In genomic region chr4:125702607-125703309, GRCm38 (mm10) we compare ENCODE assay signal across 9 mouse cellular contexts.
A peak's percentile ranks its signal among the peaks of the same experiment; 100 is the strongest.
DNase-seq lines count a peak whose midpoint lies in the region; ATAC-seq and TF ChIP-seq lines count a peak whose summit lies in the region.
"Had no signal": no experiment of that assay in that cellular context is flagged by ENCODE, and none has a peak within 500 bp of the region (broad histone marks: within the 10 kb centered on the region; RNA-seq: fewer than 3 reads in every experiment).

No protein-coding gene starts in this region.

- no peaks in the 10 kb centered on the region for H3K27me3 ChIP-seq in intestine, postnatal 0 days (replicated peaks; ENCODE audit: control insufficient read depth, insufficient read depth, low read length)

- no peaks in the 10 kb centered on the region for H3K4me1 ChIP-seq in intestine, postnatal 0 days (replicated peaks; ENCODE audit: control insufficient read depth, insufficient read depth, low read length)
- H3K4me1 ChIP-seq in olfactory bulb, adult 2 months (ENCODE audit: control insufficient read depth, insufficient read depth, low read length), result peaks cover 17% of the 10 kb centered on the region

- ATAC-seq in intestine, postnatal 0 days, result peak; percentile 45; the same call in 1 of the 2 replicates

- no peak overlapping the region for H3K27ac ChIP-seq in intestine, postnatal 0 days (ENCODE audit: low read depth, low read length)
- peak overlapping the region; percentile 43; the same call in 1 of the 2 replicates for H3K27ac ChIP-seq in olfactory bulb, adult 2 months (ENCODE audit: insufficient read depth, low read depth, low read length)
- H3K27ac ChIP-seq: liver, embryonic 14.5 days had no signal

- no peaks in the 10 kb centered on the region for H3K36me3 ChIP-seq in intestine, postnatal 0 days (ENCODE audit: control insufficient read depth, insufficient read depth)

- no peak overlapping the region for H3K9ac ChIP-seq in intestine, postnatal 0 days (ENCODE audit: low read depth, low read length)
- H3K9ac ChIP-seq: liver, embryonic 14.5 days had no signal

- WGBS in intestine, postnatal 0 days, result 70% methylated on average over 12 of the region's 12 CpGs
- WGBS in olfactory bulb, adult 2 months, result 31% methylated on average over 12 of the region's 12 CpGs

- DNase-seq in adipocyte (ENCODE audit: low spot score), result peak; percentile 57
- peak; percentile 40 for DNase-seq in cerebellum, adult 8-10 months
- DNase-seq in gastrocnemius, postnatal 25 days, result peak; percentile 28
- DNase-seq in left cerebral cortex, adult 9 months (ENCODE audit: low spot score in 2 of 2), result peak; percentile 88 to 93
- DNase-seq in thymus, postnatal 36 days, result no peak
- no peak for DNase-seq in spleen, postnatal 4 days (ENCODE audit: low spot score in 2 of 2)

- TF ChIP-seq POLR2A in olfactory bulb, adult 2 months (IDR thresholded peaks at IDR 0.05; ENCODE audit: insufficient read depth, low read depth, low read length), result no peak

- no peaks in the 10 kb centered on the region for H3K9me3 ChIP-seq in intestine, postnatal 0 days (ENCODE audit: control insufficient read depth)

- TF ChIP-seq CTCF in intestine, postnatal 0 days (IDR thresholded peaks at IDR 0.05; ENCODE audit: low read depth), result no peak
- no peak for TF ChIP-seq CTCF in olfactory bulb, adult 2 months (IDR thresholded peaks at IDR 0.05; ENCODE audit: insufficient read depth, low read depth, low read length)

- H3K4me2 ChIP-seq in intestine, postnatal 0 days (replicated peaks; ENCODE audit: low read depth), result no peak overlapping the region

- H3K4me3 ChIP-seq in intestine, postnatal 0 days (ENCODE audit: low read depth, low read length), result no peak overlapping the region
- H3K4me3 ChIP-seq in olfactory bulb, adult 2 months (ENCODE audit: insufficient read depth, low read depth, low read length), result no peak overlapping the region

Comparison
In these comparisons a context has a peak if more than half of its experiments do, and no peak if none do; other contexts are left out.
1. DNase-seq: peak in adipocyte (single experiment), cerebellum, adult 8-10 months (single experiment), gastrocnemius, postnatal 25 days (single experiment) and left cerebral cortex, adult 9 months (2 of 2); none in thymus, postnatal 36 days (0 of 2) and spleen, postnatal 4 days (0 of 2).